Mouse (Mus musculus): ENCODE measurements around the gene Ugcg.

GRCm38 (mm10) chr4:59215585-59215984 is 26.5 kb downstream of the Ugcg start:
- no peak for TF ChIP-seq CTCF (IDR thresholded peaks at IDR 0.05; ENCODE audit: extremely low read depth, insufficient read depth, insufficient read length, insufficient replicate concordance)
- no peak for TF ChIP-seq POLR2A (IDR thresholded peaks at IDR 0.05; ENCODE audit: low read depth, low read length)
